Mouse (Mus musculus) heart, embryonic 10.5 days (tissue): ENCODE results near the gene Mcm3ap. TPM values are rescaled to one million over a fixed set of nuclear protein-coding genes. Genes with fewer than 3 reads are reported as not detected.

Source experiments
- DNase-seq: peaks from one replicate; pipeline ENCODE4 v3.0.0-alpha.2; 2017; ENCODE audit warnings: low spot score
- H3K27ac ChIP-seq: fragments of 300-500 bp; sonication (generic); 2 replicates; pipeline ENCODE4 v1.5.1; 2016; ENCODE audit warnings: mild to moderate bottlenecking
- H3K27me3 ChIP-seq: fragments of 300-500 bp; sonication (generic); 2 replicates; pipeline ENCODE4 v1.6.1; 2016; ENCODE audit warnings: mild to moderate bottlenecking; ENCODE audit not compliant: poor library complexity, insufficient read depth, severe bottlenecking
- H3K36me3 ChIP-seq: fragments of 300-500 bp; sonication (generic); 2 replicates; pipeline ENCODE4 v1.6.1; 2016; ENCODE audit warnings: mild to moderate bottlenecking, moderate library complexity
- H3K4me1 ChIP-seq: fragments of 300-500 bp; sonication (generic); 2 replicates; pipeline ENCODE4 v1.6.1; 2016; ENCODE audit warnings: mild to moderate bottlenecking
- H3K4me3 ChIP-seq: fragments of 300-500 bp; sonication (generic); 2 replicates; pipeline ENCODE4 v1.5.1; 2016; ENCODE audit warnings: mild to moderate bottlenecking, moderate library complexity
- H3K9me3 ChIP-seq: fragments of 300-500 bp; sonication (generic); 2 replicates; pipeline ENCODE4 v1.6.1; 2016; ENCODE audit warnings: mild to moderate bottlenecking, moderate library complexity
- WGBS: fragments of 180-500 bp; shearing (Covaris S2); methylation state at CpG from one replicate; pipeline ENCODE4 v1.1.7; 2016; 5-methylcytosine and 5-hydroxymethylcytosine counted together
- polyA plus RNA-seq: library from polyadenylated mRNA; unstranded; fragments of >200 nt; fragmentation: Nextera tagmentation; extraction: Ambion mirVana; gene quantifications from 2 replicates; pipeline ENCODE4 v1.2.1, GENCODE M21; 2016

Mcm3ap gene
- polyA plus RNA-seq, 1 experiment from 2014 or later: 43.0 TPM

DNA sequence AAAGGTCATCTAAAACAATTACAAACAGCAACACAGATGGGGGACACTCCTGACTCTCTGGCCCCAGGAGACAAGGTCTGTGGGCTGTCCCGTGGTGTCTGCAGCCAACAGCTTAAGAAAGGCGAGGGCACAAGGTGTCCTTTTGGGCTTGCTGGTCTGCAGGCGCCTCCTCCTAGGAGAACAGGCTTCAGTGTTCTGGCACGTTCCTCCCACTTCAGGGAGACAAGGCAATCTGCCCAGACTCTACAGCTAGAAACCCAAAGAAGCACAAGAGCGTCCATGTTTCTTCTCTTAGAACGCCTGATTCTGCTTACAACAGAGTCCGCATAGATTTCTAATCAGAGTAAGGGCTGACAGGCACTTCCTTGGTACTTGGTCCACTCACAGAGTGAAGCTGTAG is 6.4 kb upstream of the Mcm3ap start:
- H3K9me3 ChIP-seq: peaks cover 11% of the 10 kb centered on the region
- peaks cover 38% of the 10 kb centered on the region for H3K36me3 ChIP-seq
- no peak for DNase-seq
- 89% methylated on average over 7 of the region's 7 CpGs for WGBS
- no peaks in the 10 kb centered on the region for H3K4me1 ChIP-seq
- no peak overlapping the region for H3K4me3 ChIP-seq
- no peak overlapping the region for H3K27ac ChIP-seq
- no peaks in the 10 kb centered on the region for H3K27me3 ChIP-seq

- peaks cover 11% of the 10 kb centered on the region for H3K9me3 ChIP-seq
- DNase-seq: no peak
- H3K4me3 ChIP-seq: no peak overlapping the region
- H3K27ac ChIP-seq: no peak overlapping the region
- peaks cover 38% of the 10 kb centered on the region for H3K36me3 ChIP-seq
- peaks cover 2% of the 10 kb centered on the region; the same call in 1 of the 2 replicates for H3K4me1 ChIP-seq
- WGBS: 88% methylated on average over 6 of the region's 6 CpGs
- no peaks in the 10 kb centered on the region for H3K27me3 ChIP-seq
Observed at GRCm38 (mm10) chr10:76462721-76463120, 6.0 kb upstream of the Mcm3ap start.

DNA sequence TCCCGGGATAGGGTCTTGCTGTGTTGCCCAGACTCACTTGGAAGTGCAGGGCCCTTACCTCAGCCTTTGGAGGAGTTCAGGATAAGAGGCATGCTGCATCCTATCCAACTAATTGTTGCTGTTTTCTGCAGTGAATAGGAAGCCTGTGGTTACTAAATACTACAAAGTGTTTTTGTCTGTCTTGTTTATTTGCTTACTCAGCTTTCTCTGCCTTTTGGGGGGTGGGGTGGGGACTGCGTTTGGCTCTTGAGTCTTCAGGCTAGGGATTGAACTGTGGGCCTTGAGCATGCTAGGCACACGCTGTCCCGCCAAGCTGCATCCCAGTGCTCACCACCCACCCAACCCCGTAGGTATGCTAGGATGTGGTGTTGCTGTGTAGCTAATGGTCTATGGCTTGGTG is 5.0 kb downstream of the Mcm3ap start:
- WGBS: 90% methylated on average over 5 of the region's 5 CpGs
- no peak for DNase-seq
- H3K27me3 ChIP-seq: no peaks in the 10 kb centered on the region
- peaks cover 79% of the 10 kb centered on the region for H3K36me3 ChIP-seq
- 0 out of 2 replicates have a peak, but pooled peaks cover 4% of the 10 kb centered on the region for H3K4me1 ChIP-seq
- no peak overlapping the region for H3K4me3 ChIP-seq
- H3K9me3 ChIP-seq: no peaks in the 10 kb centered on the region
- H3K27ac ChIP-seq: no peak overlapping the region

DNA sequence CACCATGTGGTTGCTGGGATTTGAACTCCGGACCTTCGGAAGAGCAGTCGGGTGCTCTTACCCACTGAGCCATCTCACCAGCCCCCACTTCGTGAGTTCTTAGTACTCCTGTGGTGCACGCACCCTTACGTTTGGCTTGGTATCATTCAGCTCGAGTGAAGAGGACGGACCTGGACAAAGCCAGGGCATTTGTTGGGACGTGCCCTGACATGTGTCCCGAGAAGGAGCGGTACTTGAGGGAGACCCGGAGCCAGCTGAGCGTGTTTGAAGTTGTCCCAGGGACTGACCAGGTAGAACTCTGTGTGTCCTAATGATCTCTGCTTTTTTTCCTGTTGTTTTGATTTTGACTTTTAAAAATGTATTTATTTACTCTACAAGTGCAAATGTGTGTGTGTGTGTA is 12.1 kb downstream of the Mcm3ap start:
- 93% methylated on average over 13 of the region's 13 CpGs for WGBS
- Histone ChIP-seq H3K27ac (no peak overlapping the region), H3K9me3 (no peaks in the 10 kb centered on the region), H3K4me3 (no peak overlapping the region), H3K4me1 (no peaks in the 10 kb centered on the region), H3K36me3 (peaks cover 95% of the 10 kb centered on the region), H3K27me3 (no peaks in the 10 kb centered on the region)
- DNase-seq: no peak

DNA sequence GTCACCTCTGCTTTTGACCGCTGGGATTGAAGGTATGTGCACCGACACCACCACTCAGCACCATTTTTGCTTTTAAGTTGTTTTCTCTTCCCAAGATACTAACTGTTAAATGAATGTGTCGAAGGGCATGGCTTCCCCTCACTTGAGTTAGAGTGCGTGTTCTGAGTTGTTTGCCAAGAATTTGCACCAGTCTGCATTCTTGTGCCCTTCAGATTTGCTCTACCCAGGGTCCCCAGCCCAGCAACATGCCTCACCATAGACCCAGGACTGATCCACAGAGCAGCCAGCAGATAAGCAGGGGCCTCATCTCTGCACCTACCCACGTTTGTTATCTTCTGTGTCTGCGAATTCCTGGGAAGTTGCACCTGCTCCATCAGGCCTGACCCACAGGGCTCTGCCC is 12.8 kb downstream of the Mcm3ap start:
- no peaks in the 10 kb centered on the region for H3K27me3 ChIP-seq
- 76% methylated on average over 6 of the region's 6 CpGs for WGBS
- H3K27ac ChIP-seq: no peak overlapping the region
- H3K9me3 ChIP-seq: no peaks in the 10 kb centered on the region
- DNase-seq: no peak
- no peaks in the 10 kb centered on the region for H3K4me1 ChIP-seq
- no peak overlapping the region for H3K4me3 ChIP-seq
- peaks cover 95% of the 10 kb centered on the region for H3K36me3 ChIP-seq

GRCm38 (mm10) chr10:76486302-76486701 is 17.6 kb downstream of the Mcm3ap start:
- Histone ChIP-seq H3K4me3 (no peak overlapping the region), H3K27ac (no peak overlapping the region), H3K36me3 (peaks cover 96% of the 10 kb centered on the region), H3K4me1 (no peaks in the 10 kb centered on the region), H3K27me3 (no peaks in the 10 kb centered on the region), H3K9me3 (no peaks in the 10 kb centered on the region)
- no peak for DNase-seq
- WGBS: 94% methylated on average over 2 of the region's 2 CpGs

GRCm38 (mm10) chr10:76488265-76488664 is 19.5 kb downstream of the Mcm3ap start:
- no peaks in the 10 kb centered on the region for H3K9me3 ChIP-seq
- 62% methylated on average over 8 of the region's 8 CpGs for WGBS
- H3K36me3 ChIP-seq: peaks cover 93% of the 10 kb centered on the region
- no peaks in the 10 kb centered on the region for H3K27me3 ChIP-seq
- no peak overlapping the region for H3K27ac ChIP-seq
- DNase-seq: no peak
- H3K4me1 ChIP-seq: no peaks in the 10 kb centered on the region
- H3K4me3 ChIP-seq: no peak overlapping the region

DNA sequence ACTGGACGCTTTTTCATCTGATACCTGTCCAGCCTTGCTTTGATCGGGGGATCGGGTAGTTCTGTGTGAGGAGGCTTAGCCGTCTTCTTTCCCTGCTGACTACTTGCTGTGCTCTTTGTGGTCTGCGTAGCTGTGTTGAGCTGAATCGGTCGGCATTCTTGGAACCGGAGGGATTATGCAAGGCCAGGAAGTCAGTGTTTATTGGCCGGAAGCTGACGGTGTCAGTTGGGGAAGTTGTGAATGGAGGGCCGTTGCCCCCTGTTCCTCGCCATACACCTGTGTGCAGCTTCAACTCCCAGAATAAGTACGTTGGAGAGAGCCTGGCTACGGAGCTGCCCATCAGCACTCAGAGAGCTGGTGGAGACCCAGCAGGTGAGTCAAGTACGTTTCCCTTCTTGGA is 20.5 kb downstream of the Mcm3ap start:
- Histone ChIP-seq H3K27ac (no peak overlapping the region), H3K36me3 (peaks cover 93% of the 10 kb centered on the region), H3K4me3 (no peak overlapping the region), H3K4me1 (no peaks in the 10 kb centered on the region), H3K27me3 (no peaks in the 10 kb centered on the region), H3K9me3 (no peaks in the 10 kb centered on the region)
- 91% methylated on average over 15 of the region's 15 CpGs for WGBS
- DNase-seq: no peak

- WGBS: 71% methylated on average over 1 of the region's 1 CpGs
- H3K27ac ChIP-seq: no peak overlapping the region
- H3K36me3 ChIP-seq: peaks cover 85% of the 10 kb centered on the region
- no peaks in the 10 kb centered on the region for H3K4me1 ChIP-seq
- H3K27me3 ChIP-seq: no peaks in the 10 kb centered on the region
- H3K9me3 ChIP-seq: no peaks in the 10 kb centered on the region
- no peak for DNase-seq
- H3K4me3 ChIP-seq: no peak overlapping the region
Observed at GRCm38 (mm10) chr10:76493527-76493926, 24.8 kb downstream of the Mcm3ap start.

- Histone ChIP-seq H3K27me3 (no peaks in the 10 kb centered on the region), H3K27ac (no peak overlapping the region), H3K4me1 (no peaks in the 10 kb centered on the region), H3K36me3 (peaks cover 85% of the 10 kb centered on the region), H3K9me3 (no peaks in the 10 kb centered on the region), H3K4me3 (no peak overlapping the region)
- 87% methylated on average over 6 of the region's 6 CpGs for WGBS
- no peak for DNase-seq
Observed at GRCm38 (mm10) chr10:76495501-76495900, 26.8 kb downstream of the Mcm3ap start.

- no peak for DNase-seq
- no peaks in the 10 kb centered on the region for H3K4me1 ChIP-seq
- H3K36me3 ChIP-seq: peaks cover 83% of the 10 kb centered on the region
- H3K9me3 ChIP-seq: no peaks in the 10 kb centered on the region
- H3K4me3 ChIP-seq: no peak overlapping the region
- WGBS: 62% methylated on average over 7 of the region's 7 CpGs
- H3K27ac ChIP-seq: no peak overlapping the region
- no peaks in the 10 kb centered on the region for H3K27me3 ChIP-seq
Observed at GRCm38 (mm10) chr10:76496366-76496765, 27.6 kb downstream of the Mcm3ap start.

DNA sequence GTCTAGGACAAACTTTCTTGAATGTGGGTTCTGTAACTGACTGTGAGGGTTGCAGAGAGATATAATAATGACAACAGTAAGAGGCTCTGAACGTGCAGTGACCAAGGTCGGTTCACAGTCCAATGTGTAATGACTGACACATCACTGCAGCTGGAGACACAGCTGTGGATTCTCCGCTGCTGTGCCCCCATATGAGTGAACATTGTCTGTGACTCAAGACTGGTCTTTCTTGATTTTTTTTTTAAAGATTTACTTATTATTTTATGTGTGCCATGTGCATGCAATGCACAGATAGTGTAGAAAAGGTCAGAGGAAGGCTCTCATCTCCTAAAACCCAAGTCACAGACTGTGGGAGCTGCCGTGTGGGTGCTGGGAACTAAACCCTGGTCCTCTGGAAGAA is 28.8 kb downstream of the Mcm3ap start:
- Histone ChIP-seq H3K4me3 (no peak overlapping the region), H3K9me3 (no peaks in the 10 kb centered on the region), H3K27ac (no peak overlapping the region), H3K36me3 (peaks cover 86% of the 10 kb centered on the region), H3K27me3 (no peaks in the 10 kb centered on the region), H3K4me1 (no peaks in the 10 kb centered on the region)
- 91% methylated on average over 4 of the region's 4 CpGs for WGBS
- DNase-seq: no peak

DNA sequence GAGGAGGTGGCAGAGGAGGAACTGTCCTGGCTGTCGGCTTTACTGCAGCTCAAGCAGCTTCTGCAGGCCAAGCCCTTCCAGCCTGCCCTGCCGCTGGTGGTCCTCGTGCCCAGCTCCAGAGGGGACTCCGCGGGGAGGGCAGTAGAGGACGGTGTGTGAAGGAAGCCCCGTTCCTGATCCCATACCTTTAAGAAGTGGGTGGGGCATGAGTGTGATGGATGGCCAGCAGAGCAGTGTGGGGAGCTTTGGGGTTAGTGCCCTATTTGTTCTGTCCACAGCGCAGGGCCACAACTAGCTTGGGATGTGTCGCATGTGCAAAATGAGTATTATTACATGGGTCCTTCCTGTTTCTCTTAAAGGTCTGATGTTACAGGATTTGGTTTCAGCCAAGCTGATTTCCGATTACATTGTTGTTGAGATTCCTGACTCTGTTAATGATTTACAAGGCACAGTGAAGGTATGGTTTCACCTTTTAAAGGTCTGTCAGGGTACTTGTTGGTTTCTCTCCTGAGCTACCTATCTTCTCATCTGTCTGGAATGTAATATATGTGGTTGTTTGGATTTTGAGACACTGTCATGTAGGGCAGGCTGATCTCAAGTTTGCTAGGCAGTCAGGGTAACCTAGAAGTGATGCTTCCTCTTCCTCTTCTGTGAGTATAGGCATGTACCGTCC is 35.7 kb downstream of the Mcm3ap start:
- Histone ChIP-seq H3K27ac (no peak overlapping the region), H3K36me3 (peaks cover 88% of the 10 kb centered on the region), H3K4me1 (0 out of 2 replicates have a peak, but pooled peaks cover 3% of the 10 kb centered on the region), H3K9me3 (no peaks in the 10 kb centered on the region), H3K27me3 (no peaks in the 10 kb centered on the region), H3K4me3 (no peak overlapping the region)
- DNase-seq: no peak
- 87% methylated on average over 11 of the region's 11 CpGs for WGBS

DNA sequence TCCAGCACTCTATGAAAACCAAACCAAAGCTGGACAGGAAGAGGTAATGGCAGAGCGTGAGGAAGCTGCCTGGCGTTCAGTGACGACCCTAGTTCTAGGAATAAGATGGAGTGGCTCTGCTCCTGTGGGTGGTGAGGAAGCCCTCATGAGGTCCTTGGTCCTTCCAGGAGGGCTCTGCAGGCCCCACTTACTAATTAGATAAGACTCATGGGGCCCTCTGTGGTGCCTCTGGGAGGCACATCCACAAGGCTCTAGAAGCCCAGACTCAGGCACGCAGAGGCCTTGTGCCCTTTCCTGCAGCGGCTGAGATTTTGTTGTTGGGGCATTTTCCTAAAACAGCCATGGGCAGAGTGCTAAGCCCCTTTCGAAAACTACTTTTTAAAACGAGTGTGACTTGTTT is 37.1 kb downstream of the Mcm3ap start:
- Histone ChIP-seq H3K27ac (no peak overlapping the region), H3K4me3 (no peak overlapping the region), H3K4me1 (0 out of 2 replicates have a peak, but pooled peaks cover 3% of the 10 kb centered on the region), H3K27me3 (no peaks in the 10 kb centered on the region), H3K36me3 (peaks cover 88% of the 10 kb centered on the region), H3K9me3 (no peaks in the 10 kb centered on the region)
- no peak for DNase-seq
- WGBS: 87% methylated on average over 7 of the region's 7 CpGs
